Mouse (Mus musculus): ENCODE results near the gene Gm43064. TPM values are rescaled to one million over a fixed set of nuclear protein-coding genes. Genes with fewer than 3 reads are reported as not detected.
"Not testable (repeated sequence)": the region's sequence is repeated elsewhere in the genome, so short reads cannot be mapped to it uniquely, and the experiment has no call there.

Gm43064 gene
- polyA plus RNA-seq, 1 experiment = not detected

DNA sequence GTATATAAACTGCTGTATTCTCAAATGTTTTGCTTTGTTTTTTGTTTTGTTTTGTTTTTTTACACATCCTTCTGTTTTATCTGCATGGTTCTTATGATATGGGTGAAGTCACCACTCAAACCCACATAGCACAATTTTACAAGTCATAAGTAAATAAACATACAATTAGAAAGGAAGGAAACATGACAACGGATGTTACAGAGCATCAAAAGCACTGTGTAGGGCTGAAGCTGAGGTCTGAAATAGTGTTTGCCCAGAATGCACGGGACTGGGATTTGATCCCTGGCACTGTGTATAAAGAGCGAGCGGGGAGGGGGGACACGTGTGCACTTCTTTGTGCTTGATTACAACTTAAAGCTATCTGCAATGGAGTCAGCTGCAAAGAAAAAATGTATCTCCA lies 28.6 kb upstream of the Gm43064 start:
- no peak overlapping the region for H3K27ac ChIP-seq (ENCODE audit: insufficient read depth, low read length)
- H3K4me1 ChIP-seq (ENCODE audit: control insufficient read depth, insufficient read depth, low read length) = no peaks in the 10 kb centered on the region
- no peak overlapping the region for H3K4me3 ChIP-seq (ENCODE audit: insufficient read depth, low read length)
- TF ChIP-seq POLR2A (IDR thresholded peaks at IDR 0.05; ENCODE audit: low read depth, low read length) (no peak), CTCF (IDR thresholded peaks at IDR 0.05; ENCODE audit: borderline replicate concordance, insufficient read depth, low read length) (no peak)

DNA sequence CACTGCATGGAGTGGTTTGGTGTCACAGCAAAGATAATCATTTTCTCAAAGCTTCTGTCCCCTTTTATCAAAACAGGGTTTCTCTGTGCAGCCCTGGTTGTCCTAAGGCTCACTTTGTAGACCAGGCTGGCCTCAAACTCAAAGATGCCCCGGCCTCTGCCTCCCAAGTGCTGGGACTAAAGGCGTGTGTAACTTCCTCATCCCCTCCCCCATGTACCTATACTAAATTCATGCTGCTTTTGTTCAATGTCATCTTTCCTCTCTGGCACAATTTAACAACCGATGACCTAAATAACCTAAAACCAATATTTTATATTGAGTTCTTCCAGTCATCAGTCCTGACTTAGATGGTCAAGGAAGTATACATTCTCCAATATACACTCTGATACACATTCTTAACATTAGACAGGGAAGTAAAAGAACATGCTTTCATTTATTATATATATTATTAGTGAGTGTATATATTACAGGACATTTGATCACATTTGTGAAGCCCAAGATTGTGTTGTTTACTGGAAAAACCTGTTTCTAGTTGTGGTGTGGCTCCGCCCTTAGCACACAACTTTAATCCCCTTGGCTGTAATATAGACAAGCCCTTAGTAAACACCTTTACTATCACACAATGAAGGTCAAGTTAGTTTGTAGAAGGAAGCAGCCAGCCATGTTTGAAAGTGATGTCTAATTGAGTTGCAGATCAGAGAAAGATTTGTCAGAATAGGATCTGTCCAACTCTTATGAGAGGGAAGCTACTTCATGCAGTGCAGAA lies 26.3 kb upstream of the Gm43064 start:
- no peak overlapping the region for H3K27ac ChIP-seq (ENCODE audit: insufficient read depth, low read length)
- H3K4me1 ChIP-seq (ENCODE audit: control insufficient read depth, insufficient read depth, low read length) = no peaks in the 10 kb centered on the region
- no peak overlapping the region for H3K4me3 ChIP-seq (ENCODE audit: insufficient read depth, low read length)
- TF ChIP-seq CTCF (IDR thresholded peaks at IDR 0.05; ENCODE audit: borderline replicate concordance, insufficient read depth, low read length) (no peak), POLR2A (IDR thresholded peaks at IDR 0.05; ENCODE audit: low read depth, low read length) (no peak)

DNA sequence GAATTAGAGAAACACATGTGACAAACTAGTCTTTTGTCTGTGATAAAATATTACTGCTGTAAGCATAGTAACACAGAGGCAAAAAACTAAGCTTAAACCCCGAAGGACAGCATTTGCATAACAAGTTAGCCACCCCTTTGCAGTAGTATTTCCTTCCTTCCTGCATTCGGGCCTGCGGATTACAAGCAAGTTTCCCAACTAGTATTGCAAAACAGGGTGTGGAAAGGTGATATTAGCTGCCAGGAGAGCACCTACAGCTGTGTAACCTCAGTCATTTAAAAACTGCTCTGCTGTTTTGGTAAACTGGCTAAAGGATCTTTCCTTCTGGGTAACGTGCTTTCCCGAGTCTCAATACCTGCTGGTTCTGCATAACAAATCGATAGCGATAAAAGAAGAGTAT lies 22.1 kb upstream of the Gm43064 start:
- TF ChIP-seq POLR2A (IDR thresholded peaks at IDR 0.05; ENCODE audit: low read depth, low read length) (no peak), CTCF (IDR thresholded peaks at IDR 0.05; ENCODE audit: borderline replicate concordance, insufficient read depth, low read length) (no peak)
- H3K27ac ChIP-seq (ENCODE audit: insufficient read depth, low read length) = no peak overlapping the region
- H3K4me1 ChIP-seq (ENCODE audit: control insufficient read depth, insufficient read depth, low read length) = peaks cover 4% of the 10 kb centered on the region; the same call in 1 of the 2 replicates
- H3K4me3 ChIP-seq (ENCODE audit: insufficient read depth, low read length) = no peak overlapping the region

DNA sequence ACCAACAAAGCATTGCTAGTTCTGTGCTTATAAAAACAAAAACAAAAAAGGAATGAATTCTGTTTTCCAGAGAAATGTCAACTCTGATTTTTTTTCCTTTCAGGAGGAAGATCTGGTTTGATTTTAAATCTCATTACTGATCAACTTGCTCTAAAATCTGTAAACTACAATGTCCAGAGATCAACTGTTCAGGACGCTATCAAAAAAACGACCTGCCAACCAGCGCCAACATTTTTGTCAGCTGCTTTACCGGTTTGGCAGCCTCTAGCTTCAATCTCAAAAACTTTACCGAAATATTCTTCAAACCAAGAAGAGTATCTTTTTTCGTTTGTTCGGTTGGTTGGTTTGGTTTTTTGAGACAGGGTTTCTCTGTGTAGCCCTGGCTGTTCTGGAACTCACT lies 20.3 kb upstream of the Gm43064 start:
- Histone ChIP-seq H3K27ac (ENCODE audit: insufficient read depth, low read length) (no peak overlapping the region), H3K4me3 (ENCODE audit: insufficient read depth, low read length) (no peak overlapping the region), H3K4me1 (ENCODE audit: control insufficient read depth, insufficient read depth, low read length) (peaks cover 4% of the 10 kb centered on the region; the same call in 1 of the 2 replicates)
- TF ChIP-seq POLR2A (IDR thresholded peaks at IDR 0.05; ENCODE audit: low read depth, low read length) (no peak), CTCF (IDR thresholded peaks at IDR 0.05; ENCODE audit: borderline replicate concordance, insufficient read depth, low read length) (no peak)

DNA sequence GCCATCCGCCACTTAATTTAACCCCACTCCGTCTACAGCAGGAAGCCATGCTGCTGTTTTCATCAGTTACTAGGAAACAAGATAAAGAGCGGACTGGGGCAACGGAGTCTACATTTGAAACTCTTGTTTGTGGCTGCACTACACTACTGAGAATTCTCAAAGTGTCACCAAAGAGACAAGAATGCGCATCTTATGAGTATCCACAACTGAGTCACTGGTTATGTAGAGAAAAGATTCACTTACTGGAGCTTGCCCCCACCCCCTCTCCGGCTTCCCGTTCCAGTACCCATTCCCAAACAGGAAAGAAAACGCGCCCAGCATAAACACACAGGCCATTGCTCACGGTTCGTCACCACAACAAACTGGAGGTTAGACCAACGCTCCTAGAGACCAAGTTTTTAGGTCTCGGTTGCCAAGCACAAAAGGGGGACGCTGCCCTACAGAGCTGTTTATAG lies 19.5 kb upstream of the Gm43064 start:
- Histone ChIP-seq H3K27ac (ENCODE audit: insufficient read depth, low read length) (peak overlapping the region; percentile 48; the same call in 1 of the 2 replicates), H3K4me1 (ENCODE audit: control insufficient read depth, insufficient read depth, low read length) (peaks cover 4% of the 10 kb centered on the region; the same call in 1 of the 2 replicates), H3K4me3 (ENCODE audit: insufficient read depth, low read length) (peak overlapping the region; percentile 68)
- TF ChIP-seq POLR2A (IDR thresholded peaks at IDR 0.05; ENCODE audit: low read depth, low read length) (no peak; the same call in 1 of the 2 replicates), CTCF (IDR thresholded peaks at IDR 0.05; ENCODE audit: borderline replicate concordance, insufficient read depth, low read length) (no peak)

DNA sequence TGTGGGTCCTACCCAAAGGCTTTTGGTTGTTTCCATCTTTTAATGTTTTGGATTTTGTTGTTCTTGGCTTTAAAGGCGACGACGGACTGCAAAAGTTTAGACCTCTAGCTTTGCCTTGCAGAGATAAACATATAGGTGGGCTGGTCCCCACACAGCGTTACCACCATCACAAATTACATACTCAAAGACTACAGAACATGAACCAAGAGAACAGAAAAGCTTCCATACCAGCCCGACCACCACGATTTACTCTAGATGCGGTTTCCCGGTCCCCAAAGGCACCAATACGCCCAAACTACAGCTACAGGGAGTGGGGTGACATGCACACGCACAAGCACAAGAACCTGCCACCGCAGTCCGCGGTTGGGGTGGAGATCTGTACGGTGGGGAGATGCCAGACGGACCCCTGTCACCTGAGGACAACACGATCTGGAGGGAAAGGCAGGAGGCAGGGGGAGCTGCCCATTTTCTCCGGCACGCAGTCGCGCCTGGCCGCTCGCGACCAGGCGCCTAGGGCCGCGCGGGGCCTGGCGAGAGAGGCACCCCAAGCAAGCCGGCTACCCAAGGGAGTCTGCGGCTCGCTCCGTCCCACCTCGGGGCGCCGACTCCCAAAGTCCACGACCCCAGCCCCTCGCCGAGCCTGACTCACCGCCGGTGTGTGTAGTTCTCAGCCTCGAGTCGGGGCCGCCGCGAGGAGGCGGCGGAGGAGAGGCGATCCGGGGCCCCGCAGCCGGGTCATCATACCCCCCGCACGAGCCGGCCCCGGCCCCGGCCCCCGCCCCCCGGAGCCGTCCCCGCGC lies 18.8 kb upstream of the Gm43064 start:
- peak overlapping the region; percentile 48; the same call in 1 of the 2 replicates for H3K27ac ChIP-seq (ENCODE audit: insufficient read depth, low read length)
- peak overlapping the region; percentile 68 for H3K4me3 ChIP-seq (ENCODE audit: insufficient read depth, low read length)

DNA sequence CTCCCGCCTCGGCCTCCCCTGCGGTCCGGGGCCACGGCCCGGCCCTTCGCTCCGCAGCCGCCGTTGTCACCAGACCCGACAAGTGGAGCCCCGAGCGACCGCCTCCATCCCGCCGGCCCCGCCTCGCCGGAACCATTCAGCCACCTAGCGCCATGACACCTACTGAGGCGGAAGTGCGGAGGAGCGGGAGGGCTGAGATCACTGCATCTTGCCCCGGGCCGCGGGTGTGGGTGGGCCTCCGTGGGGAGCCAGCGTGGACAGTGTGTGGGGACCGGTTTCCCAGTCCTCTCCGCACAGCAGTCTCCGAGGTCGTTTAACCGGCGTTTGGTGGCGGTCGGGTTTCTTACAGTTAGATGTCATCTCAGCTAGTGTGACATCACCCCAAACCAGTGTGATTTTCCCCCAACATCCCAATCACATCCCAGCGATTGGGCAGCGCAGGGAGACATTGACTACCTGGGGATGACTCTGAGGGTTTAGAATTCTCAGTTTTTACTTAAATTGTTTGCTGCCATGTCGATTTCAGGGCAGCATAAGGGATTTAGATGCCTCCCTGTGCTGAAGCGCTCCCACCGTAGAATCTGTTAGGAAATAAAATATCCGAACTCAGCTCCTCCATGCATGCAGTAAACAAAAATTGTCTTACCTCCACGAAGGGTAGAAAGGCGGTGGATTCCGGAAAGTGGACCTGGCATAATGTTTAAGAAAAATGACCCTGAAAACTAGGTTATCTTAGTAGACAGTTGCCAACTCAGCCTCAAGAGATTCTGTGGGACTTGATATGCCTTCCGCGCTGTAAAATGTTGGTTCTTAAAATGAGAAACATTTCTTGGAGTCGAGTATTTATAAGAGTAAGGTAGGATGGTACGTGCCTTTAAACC lies 17.9 kb upstream of the Gm43064 start, which contains the start of gene Hipk1:
Hipk1 (minus strand) TSS at position 334 of the 881 bp plus-strand sequence.
- H3K27ac ChIP-seq (ENCODE audit: insufficient read depth, low read length) = peak within 1 kb of the TSS; percentile 48
- H3K4me1 ChIP-seq (ENCODE audit: control insufficient read depth, insufficient read depth, low read length) = peaks cover 4% of the 10 kb centered on the region; the same call in 1 of the 2 replicates
- H3K4me3 ChIP-seq (ENCODE audit: insufficient read depth, low read length) = peak within 1 kb of the TSS; percentile 68
- TF ChIP-seq CTCF (IDR thresholded peaks at IDR 0.05; ENCODE audit: borderline replicate concordance, insufficient read depth, low read length) (no peak), POLR2A (IDR thresholded peaks at IDR 0.05; ENCODE audit: low read depth, low read length) (peak; percentile 87)

More for the DNA sequence above, 18.8 kb upstream of the Gm43064 start:
- H3K4me1 ChIP-seq (ENCODE audit: control insufficient read depth, insufficient read depth, low read length) = peaks cover 4% of the 10 kb centered on the region; the same call in 1 of the 2 replicates
- TF ChIP-seq CTCF (IDR thresholded peaks at IDR 0.05; ENCODE audit: borderline replicate concordance, insufficient read depth, low read length) (no peak), POLR2A (IDR thresholded peaks at IDR 0.05; ENCODE audit: low read depth, low read length) (no peak)

DNA sequence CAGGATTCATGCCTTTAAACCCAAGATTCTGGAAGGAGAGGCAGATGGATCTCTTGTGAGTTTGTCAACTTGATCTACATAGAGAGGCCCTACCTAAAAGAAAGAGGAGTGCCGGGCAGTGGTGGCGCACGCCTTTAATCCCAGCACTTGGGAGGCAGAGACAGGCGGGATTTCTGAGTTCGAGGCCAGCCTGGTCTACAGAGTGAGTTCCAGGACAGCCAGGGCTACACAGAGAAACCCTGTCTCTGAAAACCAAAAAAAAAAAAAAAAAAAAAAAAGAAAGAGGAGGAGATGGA lies 17.3 kb upstream of the Gm43064 start:
- not testable (repeated sequence) for H3K27ac ChIP-seq (ENCODE audit: insufficient read depth, low read length); H3K4me3 ChIP-seq (ENCODE audit: insufficient read depth, low read length); H3K4me1 ChIP-seq (ENCODE audit: control insufficient read depth, insufficient read depth, low read length)

DNA sequence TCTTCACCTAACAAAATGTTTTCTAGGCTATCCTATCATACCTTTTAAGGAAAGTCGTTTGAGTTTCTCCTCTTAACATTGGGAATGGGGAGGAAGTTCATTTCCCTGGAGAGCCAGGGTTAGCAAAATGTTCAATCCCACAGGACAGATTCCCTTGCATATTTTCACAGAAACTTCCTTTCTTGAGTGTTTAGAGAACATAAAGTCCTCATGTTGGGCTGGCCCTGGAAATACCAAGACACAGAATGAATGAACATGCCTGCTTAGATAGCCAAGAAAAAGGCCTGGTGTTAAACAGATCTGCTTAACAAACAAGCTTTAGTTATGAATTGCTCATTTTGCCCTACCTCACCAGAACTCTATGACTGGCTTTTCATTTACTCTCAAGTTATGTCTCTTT lies 16.8 kb upstream of the Gm43064 start:
- Histone ChIP-seq H3K27ac (ENCODE audit: insufficient read depth, low read length) (no peak overlapping the region), H3K4me3 (ENCODE audit: insufficient read depth, low read length) (no peak overlapping the region), H3K4me1 (ENCODE audit: control insufficient read depth, insufficient read depth, low read length) (peaks cover 4% of the 10 kb centered on the region; the same call in 1 of the 2 replicates)
- no peak for TF ChIP-seq POLR2A (IDR thresholded peaks at IDR 0.05; ENCODE audit: low read depth, low read length)
- TF ChIP-seq CTCF (IDR thresholded peaks at IDR 0.05; ENCODE audit: borderline replicate concordance, insufficient read depth, low read length) = no peak
